Mouse (Mus musculus): ENCODE measurements around the gene Rab44. TPM values are rescaled to one million over a fixed set of nuclear protein-coding genes. Genes with fewer than 3 reads are reported as not detected.

Rab44 gene
- total RNA-seq, 1 experiment from 2014 or later, result 114 TPM

GRCm38 (mm10) chr17:29181751-29182150 is 67.8 kb downstream of the Rab44 start:
- no peak for ATAC-seq (ENCODE audit: extremely low read depth, insufficient number of reproducible peaks, low FRiP score, poor library complexity, severe bottlenecking)

DNA sequence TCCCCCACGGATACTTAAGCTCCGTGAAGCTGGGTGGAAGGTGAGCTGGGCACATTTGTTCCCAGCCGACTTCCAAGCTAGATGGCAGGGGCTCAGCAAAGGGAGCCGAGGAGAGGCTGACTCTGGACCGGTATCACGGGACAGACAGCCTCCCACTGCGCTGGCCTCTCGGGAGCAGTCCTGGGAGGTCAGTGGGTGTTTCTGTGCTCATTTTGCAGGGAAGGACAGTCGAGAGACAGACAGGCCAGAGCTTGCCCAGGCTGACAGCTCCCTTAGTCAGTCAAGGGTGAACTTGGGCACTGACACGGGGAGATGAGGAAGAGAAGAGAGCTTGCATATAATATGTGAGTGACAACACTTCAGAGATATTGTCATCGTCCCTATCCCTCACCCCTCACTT is 69.2 kb downstream of the Rab44 start:
- ATAC-seq (ENCODE audit: extremely low read depth, insufficient number of reproducible peaks, low FRiP score, poor library complexity, severe bottlenecking), result no peak

DNA sequence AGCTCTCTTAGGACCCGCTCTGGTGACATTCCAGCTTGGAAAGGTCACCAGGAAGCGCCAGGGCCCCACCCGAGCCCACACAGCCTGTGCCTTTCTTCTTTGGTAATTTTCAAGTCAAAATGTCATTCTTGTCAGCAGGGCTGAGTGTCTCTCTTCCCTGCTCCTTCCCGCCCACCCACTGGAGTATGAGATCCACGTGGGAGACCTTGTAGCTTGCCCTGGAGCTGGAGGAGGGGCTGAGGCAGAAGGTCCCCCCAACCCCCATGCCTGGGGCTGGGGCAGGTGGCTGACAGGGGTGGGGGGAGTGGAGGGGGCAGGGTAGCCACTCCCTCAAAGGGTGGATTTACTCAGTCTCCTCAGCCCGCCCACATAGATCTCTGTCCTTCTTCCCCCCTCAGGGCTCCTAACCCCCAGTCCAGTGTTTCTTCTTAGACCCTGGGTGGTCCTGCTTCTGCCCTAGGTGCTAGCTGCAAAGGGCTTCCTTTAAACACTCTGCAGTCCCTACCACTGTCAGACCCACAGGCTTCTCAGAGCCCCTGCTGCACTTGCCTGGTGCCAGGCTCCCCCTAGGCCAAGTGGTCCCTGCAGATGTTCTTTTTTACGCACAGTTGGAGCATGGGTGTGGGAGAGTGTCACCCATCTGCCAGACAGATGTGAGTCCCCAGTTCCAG is 71.6 kb downstream of the Rab44 start:
- ATAC-seq (ENCODE audit: extremely low read depth, insufficient number of reproducible peaks, low FRiP score, poor library complexity, severe bottlenecking), result no peak

GRCm38 (mm10) chr17:29186989-29187859 is 73.3 kb downstream of the Rab44 start:
- no peak for ATAC-seq (ENCODE audit: extremely low read depth, insufficient number of reproducible peaks, low FRiP score, poor library complexity, severe bottlenecking)

GRCm38 (mm10) chr17:29188989-29189388 is 75.0 kb downstream of the Rab44 start:
- no peak for ATAC-seq (ENCODE audit: extremely low read depth, insufficient number of reproducible peaks, low FRiP score, poor library complexity, severe bottlenecking)

GRCm38 (mm10) chr17:29195579-29195978 is 81.6 kb downstream of the Rab44 start:
- no peak for ATAC-seq (ENCODE audit: extremely low read depth, insufficient number of reproducible peaks, low FRiP score, poor library complexity, severe bottlenecking)

Other genes with a start within 250 kb of the Rab44 start
- 0.12 and 0.23 TPM in 2 replicates for gene 4930539E08Rik, start 198.8 kb upstream of the Rab44 start, total RNA-seq (2017)
- not detected in 2 replicates for gene Pxt1, start 170.3 kb upstream of the Rab44 start, total RNA-seq (2017)
- gene Kctd20, start 162.2 kb upstream of the Rab44 start, total RNA-seq (2017), result 117 and 123 TPM in 2 replicates
- 394 and 412 TPM in 2 replicates for gene Stk38, start 106.2 kb upstream of the Rab44 start, total RNA-seq (2017)
- 576 and 624 TPM in 2 replicates for gene Srsf3, start 81.5 kb upstream of the Rab44 start, total RNA-seq (2017)
- gene Cdkn1a, start 23.2 kb upstream of the Rab44 start, total RNA-seq (2017), result 1.3 and 2.1 TPM in 2 replicates
- 1.4 and 1.8 TPM in 2 replicates for gene Cpne5, start 124.0 kb downstream of the Rab44 start, total RNA-seq (2017)
- gene Ppil1, start 150.0 kb downstream of the Rab44 start, total RNA-seq (2017), result 23.1 and 25.7 TPM in 2 replicates
- gene BC004004, start 154.6 kb downstream of the Rab44 start, total RNA-seq (2017), result 65.4 and 72.1 TPM in 2 replicates
- 151 and 159 TPM in 2 replicates for gene Pi16, start 203.5 kb downstream of the Rab44 start, total RNA-seq (2017)
- 65.8 and 67.3 TPM in 2 replicates for gene Mtch1, start 233.8 kb downstream of the Rab44 start, total RNA-seq (2017)
- gene Fgd2, start 246.8 kb downstream of the Rab44 start, total RNA-seq (2017), result 184 and 192 TPM in 2 replicates

All from neutrophil, adult 5-6 weeks (primary cell).